Mouse (Mus musculus): Measurements from ENCODE around the gene Xlr4a. TPM values are rescaled to one million over a fixed set of nuclear protein-coding genes. Genes with fewer than 3 reads are reported as not detected.
"Not testable (repeated sequence)": the region's sequence is repeated elsewhere in the genome, so short reads cannot be mapped to it uniquely, and the experiment has no call there.

Xlr4a gene
- total RNA-seq (2021), result under 1 TPM in 1 of 2 experiments, not detected in 1; 0.56 TPM
- long read RNA-seq, experiment 1, result 0 reads
- long read RNA-seq, experiment 2, result 0 reads

- DNase-seq, result not testable (repeated sequence)
Measured at GRCm38 (mm10) chrX:73082267-73083055, at the start of gene Xlr4a. Gene Xlr4a, minus strand, starts transcription at chrX:73082478.

GRCm38 (mm10) chrX:73122859-73123829 lies 40.9 kb upstream of the Xlr4a start:
- not testable (repeated sequence) for DNase-seq

- not testable (repeated sequence) for DNase-seq
Measured at GRCm38 (mm10) chrX:73116747-73117146, 34.5 kb upstream of the Xlr4a start, which contains the start of gene Gm14685. Gene Gm14685, plus strand, starts transcription at chrX:73117047.

GRCm38 (mm10) chrX:73096941-73097508 lies 14.7 kb upstream of the Xlr4a start, which contains the start of gene Xlr3a:
Gene Xlr3a, minus strand, starts transcription at chrX:73097095.
- not testable (repeated sequence) for DNase-seq

- not testable (repeated sequence) for DNase-seq
Measured at GRCm38 (mm10) chrX:73066765-73067312, 15.4 kb downstream of the Xlr4a start.

- no peak for DNase-seq
Measured at GRCm38 (mm10) chrX:73064415-73064793, 17.9 kb downstream of the Xlr4a start, which contains the start of gene Pnma3. Gene Pnma3, plus strand, starts transcription at chrX:73064787.

- no peak for DNase-seq
Measured at GRCm38 (mm10) chrX:73063512-73064414, 18.5 kb downstream of the Xlr4a start.

- no peak for DNase-seq
Measured at GRCm38 (mm10) chrX:73062323-73062722, 20.0 kb downstream of the Xlr4a start.

GRCm38 (mm10) chrX:73061528-73061927 lies 20.8 kb downstream of the Xlr4a start:
- DNase-seq, result no peak

- peak; percentile 87 for DNase-seq
Measured at GRCm38 (mm10) chrX:73053860-73054563, 28.3 kb downstream of the Xlr4a start.

GRCm38 (mm10) chrX:73039666-73040065 lies 42.6 kb downstream of the Xlr4a start:
- no peak for DNase-seq

GRCm38 (mm10) chrX:73038831-73039230 lies 43.4 kb downstream of the Xlr4a start:
- no peak for DNase-seq

GRCm38 (mm10) chrX:73037003-73037402 lies 45.3 kb downstream of the Xlr4a start, which contains the start of gene Pnma5:
Gene Pnma5, minus strand, starts transcription at chrX:73037103.
- no peak for DNase-seq

Other genes starting within 250 kb of the Xlr4a start
- 10 to 100 TPM; 23.8 to 25.9 TPM for gene Cetn2, start 164.1 kb downstream of the Xlr4a start, total RNA-seq (2021)
- gene Nsdhl, start 163.9 kb downstream of the Xlr4a start, total RNA-seq (2021), result 1 to 10 TPM; 4.0 to 6.1 TPM
- gene Zfp185, start 95.1 kb downstream of the Xlr4a start, total RNA-seq (2021), result 1 to 10 TPM; 2.1 to 4.4 TPM
- not detected for gene Pnma5, start 45.4 kb downstream of the Xlr4a start, total RNA-seq (2021)
- not detected for gene Pnma3, start 17.7 kb downstream of the Xlr4a start, total RNA-seq (2021)
- 1 to 10 TPM in 1 of 2 experiments, under 1 TPM in 1; 0.91 to 3.8 TPM for gene Xlr3a, start 14.6 kb upstream of the Xlr4a start, total RNA-seq (2021)
- gene Gm14685, start 34.6 kb upstream of the Xlr4a start, total RNA-seq (2021), result not detected
- not detected for gene Xlr5b, start 66.3 kb upstream of the Xlr4a start, total RNA-seq (2021)
- not detected for gene DXBay18, start 67.0 kb upstream of the Xlr4a start, total RNA-seq (2021)
- not detected for gene Spin2d, start 94.5 kb upstream of the Xlr4a start, total RNA-seq (2021)
- 1 to 10 TPM in 1 of 2 experiments, under 1 TPM in 1; 0.51 to 2.7 TPM for gene Xlr3b, start 109.7 kb upstream of the Xlr4a start, total RNA-seq (2021)
- gene Xlr4b, start 131.9 kb upstream of the Xlr4a start, total RNA-seq (2021), result not detected
- 1 to 10 TPM; 6.3 to 7.7 TPM for gene F8a, start 145.8 kb upstream of the Xlr4a start, total RNA-seq (2021)
- gene Xlr4c, start 160.7 kb upstream of the Xlr4a start, total RNA-seq (2021), result not detected
- gene Xlr3c, start 182.9 kb upstream of the Xlr4a start, total RNA-seq (2021), result under 1 TPM in 1 of 2 experiments, not detected in 1; 0.24 TPM
- not detected for gene Xlr5a, start 210.5 kb upstream of the Xlr4a start, total RNA-seq (2021)
- gene Xlr5c, start 210.5 kb upstream of the Xlr4a start, total RNA-seq (2021), result not detected

Data from gastrocnemius, postnatal 25 days (tissue).